Mouse (Mus musculus) CH12.LX (cell line): ENCODE data around the gene Phf21a. TPM values are rescaled to one million over a fixed set of nuclear protein-coding genes. Genes with fewer than 3 reads are reported as not detected.
A peak's percentile ranks its signal among the peaks of the same experiment; 100 is the strongest.

Experiments
- DNase-seq: peaks from one replicate; pipeline ENCODE4 v3.0.0-alpha.2; 2013; ENCODE audit errors: extremely low read depth
- H3K27ac ChIP-seq: 2 replicates; pipeline ENCODE4 v1.5.1; 2012; ENCODE audit warnings: low read depth, mild to moderate bottlenecking, control low read depth, moderate library complexity; ENCODE audit not compliant: insufficient read depth
- H3K27me3 ChIP-seq: replicated peaks from 2 replicates; pipeline ENCODE3; 2012; ENCODE audit warnings: inconsistent platforms
- H3K36me3 ChIP-seq, 2 experiments: replicated peaks in 1 of 2; 2 replicates each; pipeline versions ENCODE3 to v1.6.1; 2012; ENCODE audit warnings: inconsistent platforms in 1 of 2, low read length in 1 of 2, mild to moderate bottlenecking in 1 of 2, mixed read lengths in 1 of 2, moderate library complexity in 1 of 2; ENCODE audit not compliant: control insufficient read depth in 1 of 2, insufficient read depth in 1 of 2
- H3K4me1 ChIP-seq, 2 experiments: 2 replicates each; pipeline ENCODE4 v1.6.1; 2012; ENCODE audit warnings: inconsistent platforms in 1 of 2, moderate library complexity in 1 of 2; ENCODE audit not compliant: insufficient read depth in 2 of 2, control insufficient read depth in 1 of 2
- H3K4me2 ChIP-seq: 2 replicates; pipeline ENCODE4 v1.6.1; 2012; ENCODE audit warnings: low read depth, mild to moderate bottlenecking, control low read depth; ENCODE audit not compliant: poor library complexity, insufficient read depth, severe bottlenecking
- H3K4me3 ChIP-seq, 3 experiments: fragments of 150-350 bp in 1 of 3; sonication (generic) in 1 of 3; replicated peaks in 1 of 3; 2 replicates each; pipeline versions ENCODE3 to v1.5.1; 2011 to 2012; ENCODE audit warnings: low read depth in 2 of 3, low read length in 2 of 3, mild to moderate bottlenecking in 2 of 3, moderate library complexity in 2 of 3, control low read depth in 1 of 3, improper control_type of control experiment in 1 of 3, inconsistent platforms in 1 of 3, mixed read lengths in 1 of 3; ENCODE audit not compliant: poor library complexity in 1 of 3
- H3K79me2 ChIP-seq: replicated peaks from 2 replicates; pipeline ENCODE4 v1.6.1; 2012; ENCODE audit warnings: mild to moderate bottlenecking, moderate library complexity; ENCODE audit not compliant: control insufficient read depth, poor library complexity, insufficient read depth, severe bottlenecking; ENCODE audit errors: extremely low read depth
- H3K9ac ChIP-seq: 2 replicates; pipeline ENCODE4 v1.6.1; 2012; ENCODE audit warnings: low read depth, mild to moderate bottlenecking, control low read depth, moderate library complexity; ENCODE audit not compliant: insufficient read depth
- H3K9me3 ChIP-seq: replicated peaks from 2 replicates; pipeline ENCODE3; 2012; ENCODE audit warnings: low read length, inconsistent platforms, mixed read lengths
- BHLHE40 ChIP-seq: IDR thresholded peaks from 2 replicates; pipeline ENCODE4 v1.6.1; 2011; ENCODE audit warnings: mild to moderate bottlenecking, low read depth, low read length, improper control_type of control experiment
- E2F4 ChIP-seq: IDR thresholded peaks from 2 replicates; pipeline ENCODE4 v1.6.1; 2011; ENCODE audit warnings: low read depth, low read length, improper control_type of control experiment; ENCODE audit not compliant: insufficient replicate concordance
- ELF1 ChIP-seq: IDR thresholded peaks from 2 replicates; pipeline ENCODE4 v1.6.1; 2014; ENCODE audit warnings: low read depth, mild to moderate bottlenecking, inconsistent platforms, low read length, improper control_type of control experiment
- EP300 ChIP-seq: IDR thresholded peaks from 2 replicates; pipeline ENCODE4 v1.6.1; 2011; ENCODE audit warnings: low read length, improper control_type of control experiment
- ETS1 ChIP-seq: conservative IDR thresholded peaks from 2 replicates; pipeline ENCODE4 v1.6.1; 2012; ENCODE audit warnings: low read depth, mild to moderate bottlenecking, inconsistent platforms, low read length, improper control_type of control experiment, moderate library complexity
- GABPA ChIP-seq: IDR thresholded peaks from 2 replicates; pipeline ENCODE4 v1.6.1; 2012; ENCODE audit warnings: low read depth, low read length, improper control_type of control experiment, inconsistent platforms; ENCODE audit not compliant: insufficient replicate concordance
- IRF4 ChIP-seq: IDR thresholded peaks from 2 replicates; pipeline ENCODE4 v1.6.1; 2014; ENCODE audit warnings: low read depth, mild to moderate bottlenecking, inconsistent platforms, low read length, improper control_type of control experiment
- JUN ChIP-seq: IDR thresholded peaks from 2 replicates; pipeline ENCODE4 v1.6.1; 2011; ENCODE audit warnings: low read depth, mild to moderate bottlenecking, low read length, improper control_type of control experiment, moderate library complexity; ENCODE audit not compliant: insufficient read depth
- JUND ChIP-seq: conservative IDR thresholded peaks from 2 replicates; pipeline ENCODE4 v1.6.1; 2011; ENCODE audit warnings: low read depth, low read length, improper control_type of control experiment
- MAFK ChIP-seq: IDR thresholded peaks from 2 replicates; pipeline ENCODE4 v1.6.1; 2011; ENCODE audit warnings: low read length, improper control_type of control experiment; ENCODE audit not compliant: insufficient replicate concordance
- MEF2A ChIP-seq: IDR thresholded peaks from 2 replicates; pipeline ENCODE4 v1.6.1; 2014; ENCODE audit warnings: low read depth, mild to moderate bottlenecking, inconsistent platforms, low read length, improper control_type of control experiment, borderline replicate concordance
- MYC ChIP-seq: IDR thresholded peaks from 2 replicates; pipeline ENCODE4 v1.6.1; 2011; ENCODE audit warnings: low read depth, mild to moderate bottlenecking, improper control_type of control experiment, low read length
- NRF1 ChIP-seq: IDR thresholded peaks from 2 replicates; pipeline ENCODE4 v1.6.1; 2014; ENCODE audit warnings: low read depth, mild to moderate bottlenecking, inconsistent platforms, low read length, improper control_type of control experiment, moderate library complexity
- PAX5 ChIP-seq: IDR thresholded peaks from 2 replicates; pipeline ENCODE4 v1.6.1; 2012; ENCODE audit warnings: low read length, inconsistent platforms, mixed read lengths
- RCOR1 ChIP-seq: conservative IDR thresholded peaks from 2 replicates; pipeline ENCODE4 v1.6.1; 2012; ENCODE audit warnings: low read depth, mild to moderate bottlenecking, inconsistent platforms, low read length, improper control_type of control experiment
- SIN3A ChIP-seq: IDR thresholded peaks from 2 replicates; pipeline ENCODE4 v1.6.1; 2012; ENCODE audit warnings: low read length, improper control_type of control experiment, inconsistent platforms
- SMC3 ChIP-seq: IDR thresholded peaks from 2 replicates; pipeline ENCODE4 v1.6.1; 2011; ENCODE audit warnings: low read depth, low read length, improper control_type of control experiment
- TBP ChIP-seq: conservative IDR thresholded peaks from 2 replicates; pipeline ENCODE4 v1.6.1; 2011; ENCODE audit warnings: low read depth, low read length, improper control_type of control experiment
- TCF12 ChIP-seq: IDR thresholded peaks from 2 replicates; pipeline ENCODE4 v1.6.1; 2014; ENCODE audit warnings: low read depth, mild to moderate bottlenecking, inconsistent platforms, low read length, improper control_type of control experiment
- UBTF ChIP-seq: IDR thresholded peaks from 2 replicates; pipeline ENCODE4 v1.6.1; 2012; ENCODE audit warnings: low read depth, mild to moderate bottlenecking, inconsistent platforms, low read length, improper control_type of control experiment, moderate library complexity
- USF1 ChIP-seq: IDR thresholded peaks from 2 replicates; pipeline ENCODE4 v1.6.1; 2014; ENCODE audit warnings: low read depth, mild to moderate bottlenecking, inconsistent platforms, low read length, improper control_type of control experiment
- USF2 ChIP-seq: conservative IDR thresholded peaks from 2 replicates; pipeline ENCODE4 v1.6.1; 2011; ENCODE audit warnings: low read depth, low read length, improper control_type of control experiment
- ZC3H11A ChIP-seq: IDR thresholded peaks from 2 replicates; pipeline ENCODE4 v1.6.1; 2012; ENCODE audit warnings: low read depth, mild to moderate bottlenecking, inconsistent platforms, low read length, improper control_type of control experiment
- ZKSCAN1 ChIP-seq: IDR thresholded peaks from 2 replicates; pipeline ENCODE4 v1.6.1; 2012; ENCODE audit warnings: low read depth, inconsistent platforms, low read length, improper control_type of control experiment, borderline replicate concordance
- ZMIZ1 ChIP-seq: IDR thresholded peaks from 2 replicates; pipeline ENCODE4 v1.6.1; 2012; ENCODE audit warnings: low read depth, mild to moderate bottlenecking, inconsistent platforms, low read length, improper control_type of control experiment
- dilution Hi-C: fragments of 300-500 bp; cut with MboI; formaldehyde crosslinking; loops from 2 replicates; pipeline ENCODE4 v1.14.3; 2020; ENCODE audit warnings: low sequenced_read_pairs; ENCODE audit not compliant: extremely low pct_unique_long_range_greater_than_20kb, extremely low pct_ligation_motif_present
- in situ Hi-C: fragments of 300-500 bp; cut with MboI; formaldehyde crosslinking; loops from 3 replicates; pipeline ENCODE4 v1.14.3; 2019; ENCODE audit warnings: low sequenced_read_pairs, low pct_ligation_motif_present, low pct_unique_long_range_greater_than_20kb, mixed read lengths
- polyA plus RNA-seq: library from polyadenylated mRNA; unstranded; fragments of >175 nt; gene quantifications from 2 replicates; pipeline ENCODE4 v1.2.1, GENCODE M21; 2012; ENCODE audit warnings: low read depth; ENCODE audit not compliant: insufficient read length
- total RNA-seq, 2 experiments: library from RNA; depleted of rRNA; stranded (reverse); fragments of 300-350 nt in 1 of 2; fragments of >200 nt in 1 of 2; gene quantifications; 2 replicates each; pipeline ENCODE4 v1.2.3; 2012 to 2014

Phf21a gene
- total and polyA plus RNA-seq, 3 experiments, result 10.2 to 24.5 (median 12.0) TPM

- no peak overlapping the region for H3K9ac ChIP-seq
- dilution Hi-C loops (no loop called here), in situ Hi-C loops (no loop called here)
- H3K4me2 ChIP-seq, result no peak overlapping the region
- no peak overlapping the region for H3K4me3 ChIP-seq
- no peak overlapping the region for H3K27ac ChIP-seq
- DNase-seq, result no peak
- H3K36me3 ChIP-seq, result no peaks in the 10 kb centered on the region
- H3K27me3 ChIP-seq, result no peaks in the 10 kb centered on the region
- TF ChIP-seq SIN3A, result no peak
- TF ChIP-seq USF1, result no peak
- TF ChIP-seq ETS1, result no peak
- TF ChIP-seq USF2, result no peak
- TF ChIP-seq TBP, result no peak
- no peak for TF ChIP-seq E2F4
- no peak for TF ChIP-seq ZMIZ1
- no peak for TF ChIP-seq RCOR1
- TF ChIP-seq GABPA, result no peak
- no peak for TF ChIP-seq PAX5
- TF ChIP-seq NRF1, result no peak
- no peak for TF ChIP-seq BHLHE40
- no peak for TF ChIP-seq SMC3
- TF ChIP-seq JUND, result no peak
- TF ChIP-seq ZKSCAN1, result no peak
- TF ChIP-seq EP300, result no peak
- TF ChIP-seq UBTF, result no peak
- TF ChIP-seq ZC3H11A, result no peak
- TF ChIP-seq, all 38 proteins: peak for 0
- no peaks in the 10 kb centered on the region for H3K9me3 ChIP-seq
- H3K4me1 ChIP-seq, result peaks cover 31 to 64% of the 10 kb centered on the region in 2 experiments
- H3K79me2 ChIP-seq, result no peaks in the 10 kb centered on the region
These were observed 23.3 kb upstream of the Phf21a start for GRCm38 (mm10) chr2:92069630-92070029.

GRCm38 (mm10) chr2:92071143-92071542, 21.8 kb upstream of the Phf21a start:
- H3K9me3 ChIP-seq, result no peaks in the 10 kb centered on the region
- no peak overlapping the region for H3K4me3 ChIP-seq
- TF ChIP-seq ELF1 (0 out of 2 replicates have a peak, but pooled peaks have one; percentile 11), MYC (0 out of 2 replicates have a peak, but pooled peaks have one; percentile 30), TCF12 (peak; percentile 35; the same call in 1 of the 2 replicates), IRF4 (peak; percentile 84), MAFK (no peak), ETS1 (peak; percentile 59), JUN (no peak), MEF2A (peak; percentile 67; the same call in 1 of the 2 replicates), SMC3 (no peak), EP300 (peak; percentile 84)
- no peak overlapping the region for H3K27ac ChIP-seq
- dilution Hi-C loops (no loop called here), in situ Hi-C loops (no loop called here)
- no peak overlapping the region for H3K9ac ChIP-seq
- no peaks in the 10 kb centered on the region for H3K27me3 ChIP-seq
- peaks cover 24 to 49% of the 10 kb centered on the region in 2 experiments for H3K4me1 ChIP-seq
- H3K4me2 ChIP-seq, result peak overlapping the region; percentile 40; the same call in 1 of the 2 replicates
- no peaks in the 10 kb centered on the region for H3K36me3 ChIP-seq
- H3K79me2 ChIP-seq, result no peaks in the 10 kb centered on the region
- peak; percentile 75 for DNase-seq
